Mouse (Mus musculus): ENCODE data around the gene Obsl1.

GRCm38 (mm10) chr1:75511437-75512210 lies 5.4 kb upstream of the Obsl1 start:
- TF ChIP-seq CTCF (IDR thresholded peaks at IDR 0.05; ENCODE audit: low read depth) (no peak), EP300 (IDR thresholded peaks at IDR 0.05; ENCODE audit: low read depth) (no peak)

All from liver, embryonic 14.5 days (tissue).